Mouse (Mus musculus) CH12.LX (cell line): ENCODE results near the gene Mpv17. TPM values are rescaled to one million over a fixed set of nuclear protein-coding genes. Genes with fewer than 3 reads are reported as not detected.

ENCODE experiments used
- DNase-seq: peaks from one replicate; pipeline ENCODE4 v3.0.0-alpha.2; 2013; ENCODE audit errors: extremely low read depth
- H3K27ac ChIP-seq: 2 replicates; pipeline ENCODE4 v1.5.1; 2012; ENCODE audit warnings: low read depth, mild to moderate bottlenecking, control low read depth, moderate library complexity; ENCODE audit not compliant: insufficient read depth
- H3K27me3 ChIP-seq: replicated peaks from 2 replicates; pipeline ENCODE3; 2012; ENCODE audit warnings: inconsistent platforms
- H3K36me3 ChIP-seq, 2 experiments: replicated peaks in 1 of 2; 2 replicates each; pipeline versions ENCODE3 to v1.6.1; 2012; ENCODE audit warnings: inconsistent platforms in 1 of 2, low read length in 1 of 2, mild to moderate bottlenecking in 1 of 2, mixed read lengths in 1 of 2, moderate library complexity in 1 of 2; ENCODE audit not compliant: control insufficient read depth in 1 of 2, insufficient read depth in 1 of 2
- H3K4me1 ChIP-seq, 2 experiments: 2 replicates each; pipeline ENCODE4 v1.6.1; 2012; ENCODE audit warnings: inconsistent platforms in 1 of 2, moderate library complexity in 1 of 2; ENCODE audit not compliant: insufficient read depth in 2 of 2, control insufficient read depth in 1 of 2
- H3K4me2 ChIP-seq: 2 replicates; pipeline ENCODE4 v1.6.1; 2012; ENCODE audit warnings: low read depth, mild to moderate bottlenecking, control low read depth; ENCODE audit not compliant: poor library complexity, insufficient read depth, severe bottlenecking
- H3K4me3 ChIP-seq, 3 experiments: fragments of 150-350 bp in 1 of 3; sonication (generic) in 1 of 3; replicated peaks in 1 of 3; 2 replicates each; pipeline versions ENCODE3 to v1.5.1; 2011 to 2012; ENCODE audit warnings: low read depth in 2 of 3, low read length in 2 of 3, mild to moderate bottlenecking in 2 of 3, moderate library complexity in 2 of 3, control low read depth in 1 of 3, improper control_type of control experiment in 1 of 3, inconsistent platforms in 1 of 3, mixed read lengths in 1 of 3; ENCODE audit not compliant: poor library complexity in 1 of 3
- H3K79me2 ChIP-seq: replicated peaks from 2 replicates; pipeline ENCODE4 v1.6.1; 2012; ENCODE audit warnings: mild to moderate bottlenecking, moderate library complexity; ENCODE audit not compliant: control insufficient read depth, poor library complexity, insufficient read depth, severe bottlenecking; ENCODE audit errors: extremely low read depth
- H3K9ac ChIP-seq: 2 replicates; pipeline ENCODE4 v1.6.1; 2012; ENCODE audit warnings: low read depth, mild to moderate bottlenecking, control low read depth, moderate library complexity; ENCODE audit not compliant: insufficient read depth
- H3K9me3 ChIP-seq: replicated peaks from 2 replicates; pipeline ENCODE3; 2012; ENCODE audit warnings: low read length, inconsistent platforms, mixed read lengths
- CHD2 ChIP-seq: IDR thresholded peaks from 2 replicates; pipeline ENCODE4 v1.6.1; 2011; ENCODE audit warnings: low read length, improper control_type of control experiment
- CTCF ChIP-seq, 2 experiments: IDR thresholded peaks in 1 of 2; conservative IDR thresholded peaks in 1 of 2; 2 replicates each; pipeline ENCODE4 v1.5.1; 2011 to 2012; ENCODE audit warnings: low read depth in 2 of 2, low read length in 2 of 2, improper control_type of control experiment in 1 of 2, inconsistent platforms in 1 of 2, mild to moderate bottlenecking in 1 of 2, moderate library complexity in 1 of 2
- ELF1 ChIP-seq: IDR thresholded peaks from 2 replicates; pipeline ENCODE4 v1.6.1; 2014; ENCODE audit warnings: low read depth, mild to moderate bottlenecking, inconsistent platforms, low read length, improper control_type of control experiment
- EP300 ChIP-seq: IDR thresholded peaks from 2 replicates; pipeline ENCODE4 v1.6.1; 2011; ENCODE audit warnings: low read length, improper control_type of control experiment
- ETS1 ChIP-seq: conservative IDR thresholded peaks from 2 replicates; pipeline ENCODE4 v1.6.1; 2012; ENCODE audit warnings: low read depth, mild to moderate bottlenecking, inconsistent platforms, low read length, improper control_type of control experiment, moderate library complexity
- GABPA ChIP-seq: IDR thresholded peaks from 2 replicates; pipeline ENCODE4 v1.6.1; 2012; ENCODE audit warnings: low read depth, low read length, improper control_type of control experiment, inconsistent platforms; ENCODE audit not compliant: insufficient replicate concordance
- IRF4 ChIP-seq: IDR thresholded peaks from 2 replicates; pipeline ENCODE4 v1.6.1; 2014; ENCODE audit warnings: low read depth, mild to moderate bottlenecking, inconsistent platforms, low read length, improper control_type of control experiment
- JUND ChIP-seq: conservative IDR thresholded peaks from 2 replicates; pipeline ENCODE4 v1.6.1; 2011; ENCODE audit warnings: low read depth, low read length, improper control_type of control experiment
- KAT2A ChIP-seq: IDR thresholded peaks from 2 replicates; pipeline ENCODE4 v1.6.1; 2012; ENCODE audit warnings: low read length, improper control_type of control experiment, inconsistent platforms; ENCODE audit not compliant: insufficient replicate concordance
- MAX ChIP-seq: IDR thresholded peaks from 2 replicates; pipeline ENCODE4 v1.6.1; 2011; ENCODE audit warnings: low read length, improper control_type of control experiment
- MAZ ChIP-seq: IDR thresholded peaks from 2 replicates; pipeline ENCODE4 v1.6.1; 2012; ENCODE audit warnings: low read depth, mild to moderate bottlenecking, inconsistent platforms, low read length, improper control_type of control experiment, moderate library complexity
- MEF2A ChIP-seq: IDR thresholded peaks from 2 replicates; pipeline ENCODE4 v1.6.1; 2014; ENCODE audit warnings: low read depth, mild to moderate bottlenecking, inconsistent platforms, low read length, improper control_type of control experiment, borderline replicate concordance
- MXI1 ChIP-seq: IDR thresholded peaks from 2 replicates; pipeline ENCODE4 v1.6.1; 2011; ENCODE audit warnings: mild to moderate bottlenecking, low read depth, low read length, improper control_type of control experiment
- MYC ChIP-seq: IDR thresholded peaks from 2 replicates; pipeline ENCODE4 v1.6.1; 2011; ENCODE audit warnings: low read depth, mild to moderate bottlenecking, improper control_type of control experiment, low read length
- NELFE ChIP-seq: IDR thresholded peaks from 2 replicates; pipeline ENCODE4 v1.6.1; 2011; ENCODE audit warnings: low read depth, low read length, improper control_type of control experiment
- NRF1 ChIP-seq: IDR thresholded peaks from 2 replicates; pipeline ENCODE4 v1.6.1; 2014; ENCODE audit warnings: low read depth, mild to moderate bottlenecking, inconsistent platforms, low read length, improper control_type of control experiment, moderate library complexity
- POLR2AphosphoS2 ChIP-seq: IDR thresholded peaks from 2 replicates; pipeline ENCODE4 v1.6.1; 2011; ENCODE audit warnings: low read depth, low read length, improper control_type of control experiment
- RCOR1 ChIP-seq: conservative IDR thresholded peaks from 2 replicates; pipeline ENCODE4 v1.6.1; 2012; ENCODE audit warnings: low read depth, mild to moderate bottlenecking, inconsistent platforms, low read length, improper control_type of control experiment
- SIN3A ChIP-seq: IDR thresholded peaks from 2 replicates; pipeline ENCODE4 v1.6.1; 2012; ENCODE audit warnings: low read length, improper control_type of control experiment, inconsistent platforms
- TBP ChIP-seq: conservative IDR thresholded peaks from 2 replicates; pipeline ENCODE4 v1.6.1; 2011; ENCODE audit warnings: low read depth, low read length, improper control_type of control experiment
- TCF12 ChIP-seq: IDR thresholded peaks from 2 replicates; pipeline ENCODE4 v1.6.1; 2014; ENCODE audit warnings: low read depth, mild to moderate bottlenecking, inconsistent platforms, low read length, improper control_type of control experiment
- UBTF ChIP-seq: IDR thresholded peaks from 2 replicates; pipeline ENCODE4 v1.6.1; 2012; ENCODE audit warnings: low read depth, mild to moderate bottlenecking, inconsistent platforms, low read length, improper control_type of control experiment, moderate library complexity
- USF2 ChIP-seq: conservative IDR thresholded peaks from 2 replicates; pipeline ENCODE4 v1.6.1; 2011; ENCODE audit warnings: low read depth, low read length, improper control_type of control experiment
- ZC3H11A ChIP-seq: IDR thresholded peaks from 2 replicates; pipeline ENCODE4 v1.6.1; 2012; ENCODE audit warnings: low read depth, mild to moderate bottlenecking, inconsistent platforms, low read length, improper control_type of control experiment
- ZKSCAN1 ChIP-seq: IDR thresholded peaks from 2 replicates; pipeline ENCODE4 v1.6.1; 2012; ENCODE audit warnings: low read depth, inconsistent platforms, low read length, improper control_type of control experiment, borderline replicate concordance
- ZMIZ1 ChIP-seq: IDR thresholded peaks from 2 replicates; pipeline ENCODE4 v1.6.1; 2012; ENCODE audit warnings: low read depth, mild to moderate bottlenecking, inconsistent platforms, low read length, improper control_type of control experiment
- ZNF384 ChIP-seq: IDR thresholded peaks from 2 replicates; pipeline ENCODE4 v1.6.1; 2012; ENCODE audit warnings: low read depth, low read length, improper control_type of control experiment, inconsistent platforms
- dilution Hi-C: fragments of 300-500 bp; cut with MboI; formaldehyde crosslinking; loops from 2 replicates; pipeline ENCODE4 v1.14.3; 2020; ENCODE audit warnings: low sequenced_read_pairs; ENCODE audit not compliant: extremely low pct_unique_long_range_greater_than_20kb, extremely low pct_ligation_motif_present
- in situ Hi-C: fragments of 300-500 bp; cut with MboI; formaldehyde crosslinking; loops from 3 replicates; pipeline ENCODE4 v1.14.3; 2019; ENCODE audit warnings: low sequenced_read_pairs, low pct_ligation_motif_present, low pct_unique_long_range_greater_than_20kb, mixed read lengths
- polyA plus RNA-seq: library from polyadenylated mRNA; unstranded; fragments of >175 nt; gene quantifications from 2 replicates; pipeline ENCODE4 v1.2.1, GENCODE M21; 2012; ENCODE audit warnings: low read depth; ENCODE audit not compliant: insufficient read length
- total RNA-seq, 2 experiments: library from RNA; depleted of rRNA; stranded (reverse); fragments of 300-350 nt in 1 of 2; fragments of >200 nt in 1 of 2; gene quantifications; 2 replicates each; pipeline ENCODE4 v1.2.3; 2012 to 2014

The Mpv17 gene
- total and polyA plus RNA-seq, 3 experiments, result 24.0 to 37.6 (median 32.8) TPM

- Histone ChIP-seq H3K27ac (no peak within 1 kb of the TSS), H3K79me2 (no peaks in the 10 kb centered on the region), H3K36me3 (peaks cover 9 to 18% of the 10 kb centered on the region in 2 experiments), H3K4me3 (no peak within 1 kb of the TSS), H3K27me3 (no peaks in the 10 kb centered on the region), H3K9ac (no peak within 1 kb of the TSS), H3K4me2 (no peak within 1 kb of the TSS), H3K4me1 (no peaks in the 10 kb centered on the region), H3K9me3 (no peaks in the 10 kb centered on the region)
- no peak for DNase-seq
- dilution Hi-C loops, result no loop called here
- TF ChIP-seq MAZ, result no peak
- no peak for TF ChIP-seq ELF1
- TF ChIP-seq CTCF (conservative IDR thresholded peaks at IDR 0.05 in 1 of 2, IDR thresholded peaks at IDR 0.05 in 1 of 2; ENCODE audit: low read depth in 2 of 2, low read length in 2 of 2), result no peak
- TF ChIP-seq GABPA, result no peak
- TF ChIP-seq UBTF, result no peak
- TF ChIP-seq POLR2AphosphoS2, result no peak
- TF ChIP-seq NRF1, result no peak
- TF ChIP-seq USF2, result no peak
- no peak for TF ChIP-seq MEF2A
- no peak for TF ChIP-seq EP300
- no peak for TF ChIP-seq TBP
- TF ChIP-seq ZMIZ1, result no peak
- no peak for TF ChIP-seq MXI1
- TF ChIP-seq CHD2, result no peak
- no peak for TF ChIP-seq TCF12
- no peak for TF ChIP-seq ZKSCAN1
- no peak for TF ChIP-seq NELFE
- in situ Hi-C loops, result no loop called here
These were observed 15.6 kb downstream of the Mpv17 start, which contains the start of gene Ucn for GRCm38 (mm10) chr5:31138241-31138967. Ucn (minus strand) TSS chr5:31138829.

- Histone ChIP-seq H3K4me3 (no peak overlapping the region), H3K9ac (no peak overlapping the region), H3K4me2 (no peak overlapping the region), H3K4me1 (no peaks in the 10 kb centered on the region), H3K9me3 (no peaks in the 10 kb centered on the region), H3K36me3 (peaks cover 7 to 15% of the 10 kb centered on the region in 2 experiments), H3K27ac (no peak overlapping the region), H3K27me3 (no peaks in the 10 kb centered on the region), H3K79me2 (no peaks in the 10 kb centered on the region)
- in situ Hi-C loops, result no loop called here
- DNase-seq, result no peak
- TF ChIP-seq MAX (no peak), MYC (no peak), MAZ (no peak), CHD2 (no peak), ELF1 (no peak), SIN3A (no peak), RCOR1 (no peak), TCF12 (no peak), ETS1 (no peak), TBP (no peak), POLR2AphosphoS2 (no peak), CTCF (conservative IDR thresholded peaks at IDR 0.05 in 1 of 2, IDR thresholded peaks at IDR 0.05 in 1 of 2; ENCODE audit: low read depth in 2 of 2, low read length in 2 of 2) (no peak), NRF1 (no peak), ZC3H11A (no peak), JUND (no peak), ZKSCAN1 (no peak), KAT2A (no peak), ZNF384 (no peak), IRF4 (no peak), MEF2A (no peak)
- dilution Hi-C loops, result no loop called here
These were observed 16.4 kb downstream of the Mpv17 start for GRCm38 (mm10) chr5:31137658-31138057.
